Mouse (Mus musculus): Measurements from ENCODE around the gene Ccdc142. TPM values are rescaled to one million over a fixed set of nuclear protein-coding genes. Genes with fewer than 3 reads are reported as not detected.

Ccdc142 gene
- 0.62 and 1.8 TPM in 2 replicates for polyA plus RNA-seq (2014; fragmentation: Nextera tagmentation; extraction: Ambion mirVana)

DNA sequence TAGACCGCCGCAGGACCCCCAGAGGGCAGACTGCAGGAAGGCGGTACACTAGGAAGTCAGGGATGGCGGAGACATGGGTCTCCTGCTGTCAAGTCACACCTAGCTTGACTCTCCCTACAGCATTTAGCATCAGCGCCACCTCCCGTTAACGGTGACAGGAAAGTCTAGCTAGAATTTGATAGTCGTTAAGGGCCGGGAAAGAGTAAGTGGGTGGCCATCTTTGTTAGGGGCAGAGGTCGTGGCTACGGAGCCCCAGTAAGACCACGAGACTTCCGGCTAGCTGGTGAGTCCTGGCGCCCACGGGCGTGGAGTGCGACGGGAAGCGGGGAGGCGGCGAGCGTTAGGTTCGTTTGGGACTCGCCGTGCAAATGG is at the start of gene Ccdc142, which contains the start of gene Gm42688:
Ccdc142 (plus strand) TSS at position 286 of the 372 bp plus-strand sequence.
Gm42688 (plus strand) TSS at position 302 of the 372 bp plus-strand sequence.
- Histone ChIP-seq H3K4me1 (ENCODE audit: control insufficient read depth, insufficient read depth, low read length) (peaks cover 3% of the 10 kb centered on the region; the same call in 1 of the 2 replicates), H3K36me3 (replicated peaks; ENCODE audit: control insufficient read depth, insufficient read depth, low read depth, low read length) (no peaks in the 10 kb centered on the region), H3K9me3 (replicated peaks; ENCODE audit: control insufficient read depth, low read length) (no peaks in the 10 kb centered on the region), H3K4me2 (ENCODE audit: low read depth, low read length) (peak within 1 kb of the TSS; percentile 99), H3K9ac (replicated peaks; ENCODE audit: low read length) (peak within 1 kb of the TSS; percentile 76), H3K27ac (replicated peaks; ENCODE audit: low read depth, low read length) (peak within 1 kb of the TSS; percentile 22; the same call in 1 of the 2 replicates), H3K27me3 (ENCODE audit: control insufficient read depth, insufficient read depth, low read length) (no peaks in the 10 kb centered on the region; the same call in none of the 2 replicates), H3K4me3 (ENCODE audit: low read depth, low read length) (peak within 1 kb of the TSS; percentile 62)
- 2% methylated on average over 25 of the region's 25 CpGs for WGBS
- ATAC-seq (replicated peaks; ENCODE audit: insufficient number of reproducible peaks, low FRiP score, low TSS enrichment, low read depth) (peak; percentile 80), DNase-seq (ENCODE audit: low spot score) (peak; percentile 87)

DNA sequence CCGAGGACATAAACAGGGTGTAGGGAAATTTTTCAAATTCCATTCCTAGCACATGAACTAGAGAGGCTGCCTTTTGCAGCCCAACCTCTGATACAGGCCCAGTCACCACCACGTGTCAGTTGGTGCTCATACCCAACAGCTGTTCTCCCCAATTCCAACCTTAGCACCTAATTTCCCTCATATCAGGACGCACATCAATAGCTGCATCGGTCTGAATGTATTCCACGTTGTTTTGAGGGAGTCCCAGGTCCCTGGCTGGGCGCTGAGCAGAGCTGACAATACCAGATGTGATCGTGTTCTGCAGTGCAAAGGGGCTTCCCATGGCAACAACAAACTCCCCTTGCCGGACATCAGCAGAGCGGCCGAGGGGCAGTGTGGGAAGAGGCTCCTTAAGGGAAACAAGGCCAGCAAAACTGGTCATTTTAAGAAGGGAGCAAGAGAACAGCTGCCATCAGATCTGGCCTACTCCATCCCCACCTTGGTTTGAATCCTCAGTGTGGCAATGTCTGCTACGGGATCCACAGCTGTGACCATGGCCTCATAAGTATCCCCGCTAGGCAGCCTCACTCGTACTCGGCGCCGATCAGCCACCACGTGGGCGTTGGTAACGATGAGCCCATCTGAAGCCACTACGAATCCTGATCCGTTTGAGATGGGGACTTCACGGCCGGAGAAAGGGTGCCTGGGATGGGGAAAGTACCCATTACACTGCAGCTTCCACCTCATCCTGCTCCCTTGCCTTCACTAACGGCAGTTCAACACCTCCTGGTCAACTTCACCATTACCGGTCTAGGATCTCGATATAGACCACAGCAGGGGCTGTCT is 48.1 kb upstream of the Ccdc142 start:
- peak overlapping the region; percentile 87 for H3K4me2 ChIP-seq (ENCODE audit: low read depth, low read length)
- peak; percentile 47 for DNase-seq (ENCODE audit: low spot score)
- WGBS: 2% methylated on average over 26 of the region's 26 CpGs
- H3K9me3 ChIP-seq (replicated peaks; ENCODE audit: control insufficient read depth, low read length): no peaks in the 10 kb centered on the region
- H3K9ac ChIP-seq (replicated peaks; ENCODE audit: low read length): peak overlapping the region; percentile 83
- no peaks in the 10 kb centered on the region; the same call in 1 of the 2 replicates for H3K4me1 ChIP-seq (ENCODE audit: control insufficient read depth, insufficient read depth, low read length)
- H3K27me3 ChIP-seq (ENCODE audit: control insufficient read depth, insufficient read depth, low read length): no peaks in the 10 kb centered on the region
- peak overlapping the region; percentile 86 for H3K4me3 ChIP-seq (ENCODE audit: low read depth, low read length)
- peak; percentile 2; the same call in 1 of the 2 replicates for ATAC-seq (replicated peaks; ENCODE audit: insufficient number of reproducible peaks, low FRiP score, low TSS enrichment, low read depth)
- peak overlapping the region; percentile 5 for H3K27ac ChIP-seq (replicated peaks; ENCODE audit: low read depth, low read length)
- peaks cover 10% of the 10 kb centered on the region for H3K36me3 ChIP-seq (replicated peaks; ENCODE audit: control insufficient read depth, insufficient read depth, low read depth, low read length)

DNA sequence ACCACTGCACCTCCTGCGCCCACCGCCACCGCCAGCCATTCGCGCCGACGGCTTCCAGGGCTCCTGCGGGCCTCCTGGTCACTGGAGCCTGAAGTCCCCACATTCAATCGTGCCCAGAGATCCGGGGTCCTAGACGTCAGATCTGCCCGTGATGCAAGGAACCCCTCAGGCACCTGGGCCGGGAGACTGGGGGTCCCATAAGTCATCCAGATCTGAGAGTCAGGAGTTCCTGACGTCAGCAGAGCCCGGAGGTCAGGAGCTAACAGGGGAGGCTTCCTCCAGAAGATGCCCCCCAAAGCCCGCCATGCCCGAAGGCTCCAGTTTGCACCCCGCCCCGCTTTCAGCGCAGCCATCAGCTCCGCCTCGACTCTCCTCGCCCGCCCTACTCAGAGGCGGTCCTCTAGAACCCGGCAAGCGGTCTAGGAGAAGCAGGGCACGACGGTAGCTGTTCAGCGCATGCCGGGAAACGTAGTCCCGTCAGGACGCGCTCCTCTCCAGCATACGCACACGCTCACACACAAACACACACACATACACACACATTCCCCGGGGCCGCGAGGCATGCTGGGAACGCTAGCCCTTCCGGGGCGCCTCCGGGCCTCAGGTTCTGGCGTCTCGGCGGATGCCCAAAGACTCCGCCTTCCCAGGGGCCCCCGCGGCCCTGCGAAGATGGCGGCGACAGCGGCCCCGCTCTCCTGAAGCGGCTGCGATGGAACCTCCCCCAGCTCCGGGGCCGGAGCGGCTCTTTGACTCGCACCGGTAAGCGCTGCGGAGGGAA is 47.1 kb upstream of the Ccdc142 start, which contains the start of gene Aup1:
Aup1 (plus strand) TSS at position 448 of the 778 bp plus-strand sequence.
- H3K27me3 ChIP-seq (ENCODE audit: control insufficient read depth, insufficient read depth, low read length): no peaks in the 10 kb centered on the region
- 0% methylated on average over 62 of the region's 64 CpGs for WGBS
- peak; percentile 97 for DNase-seq (ENCODE audit: low spot score)
- peak within 1 kb of the TSS; percentile 83 for H3K9ac ChIP-seq (replicated peaks; ENCODE audit: low read length)
- H3K4me3 ChIP-seq (ENCODE audit: low read depth, low read length): peak within 1 kb of the TSS; percentile 86
- ATAC-seq (replicated peaks; ENCODE audit: insufficient number of reproducible peaks, low FRiP score, low TSS enrichment, low read depth): peak; percentile 94
- no peaks in the 10 kb centered on the region for H3K9me3 ChIP-seq (replicated peaks; ENCODE audit: control insufficient read depth, low read length)
- peak within 1 kb of the TSS; percentile 87 for H3K4me2 ChIP-seq (ENCODE audit: low read depth, low read length)
- H3K4me1 ChIP-seq (ENCODE audit: control insufficient read depth, insufficient read depth, low read length): no peaks in the 10 kb centered on the region; the same call in 1 of the 2 replicates
- peak within 1 kb of the TSS; percentile 74 for H3K27ac ChIP-seq (replicated peaks; ENCODE audit: low read depth, low read length)
- H3K36me3 ChIP-seq (replicated peaks; ENCODE audit: control insufficient read depth, insufficient read depth, low read depth, low read length): peaks cover 10% of the 10 kb centered on the region

DNA sequence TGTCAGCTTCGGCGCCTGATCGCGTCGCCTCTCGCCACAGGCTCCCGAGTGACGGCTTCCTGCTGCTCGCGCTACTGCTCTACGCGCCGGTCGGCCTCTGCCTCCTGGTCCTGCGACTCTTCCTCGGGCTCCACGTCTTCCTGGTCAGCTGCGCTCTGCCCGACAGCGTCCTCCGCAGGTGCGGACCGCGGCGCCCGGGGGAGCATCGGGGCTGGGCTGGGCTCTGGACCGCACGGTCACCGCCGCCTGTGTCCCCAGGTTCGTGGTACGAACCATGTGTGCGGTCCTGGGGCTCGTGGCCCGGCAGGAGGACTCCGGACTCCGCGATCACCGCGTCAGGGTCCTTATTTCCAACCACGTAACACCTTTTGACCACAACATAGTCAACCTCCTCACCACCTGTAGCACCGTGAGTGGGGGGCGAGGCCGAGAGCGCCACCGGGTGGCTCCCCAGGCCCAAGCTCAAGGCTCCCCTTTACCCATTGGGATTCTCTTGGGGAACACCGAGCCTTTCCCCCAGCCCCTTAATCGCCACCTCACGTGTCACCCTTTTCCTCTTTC is 46.5 kb upstream of the Ccdc142 start, which contains the start of gene Htra2:
Htra2 (minus strand) TSS at position 403 of the 561 bp plus-strand sequence.
- DNase-seq (ENCODE audit: low spot score) (peak; percentile 40), ATAC-seq (replicated peaks; ENCODE audit: insufficient number of reproducible peaks, low FRiP score, low TSS enrichment, low read depth) (peak; percentile 35; the same call in 1 of the 2 replicates)
- peak within 1 kb of the TSS; percentile 83 for H3K9ac ChIP-seq (replicated peaks; ENCODE audit: low read length)
- no peaks in the 10 kb centered on the region for H3K9me3 ChIP-seq (replicated peaks; ENCODE audit: control insufficient read depth, low read length)
- no peaks in the 10 kb centered on the region for H3K27me3 ChIP-seq (ENCODE audit: control insufficient read depth, insufficient read depth, low read length)
- H3K4me3 ChIP-seq (ENCODE audit: low read depth, low read length): peak within 1 kb of the TSS; percentile 86
- H3K4me2 ChIP-seq (ENCODE audit: low read depth, low read length): peak within 1 kb of the TSS; percentile 87
- H3K4me1 ChIP-seq (ENCODE audit: control insufficient read depth, insufficient read depth, low read length): no peaks in the 10 kb centered on the region; the same call in 1 of the 2 replicates
- WGBS: under 1% methylated on average over 50 of the region's 50 CpGs
- peaks cover 10% of the 10 kb centered on the region for H3K36me3 ChIP-seq (replicated peaks; ENCODE audit: control insufficient read depth, insufficient read depth, low read depth, low read length)
- H3K27ac ChIP-seq (replicated peaks; ENCODE audit: low read depth, low read length): peak within 1 kb of the TSS; percentile 74

DNA sequence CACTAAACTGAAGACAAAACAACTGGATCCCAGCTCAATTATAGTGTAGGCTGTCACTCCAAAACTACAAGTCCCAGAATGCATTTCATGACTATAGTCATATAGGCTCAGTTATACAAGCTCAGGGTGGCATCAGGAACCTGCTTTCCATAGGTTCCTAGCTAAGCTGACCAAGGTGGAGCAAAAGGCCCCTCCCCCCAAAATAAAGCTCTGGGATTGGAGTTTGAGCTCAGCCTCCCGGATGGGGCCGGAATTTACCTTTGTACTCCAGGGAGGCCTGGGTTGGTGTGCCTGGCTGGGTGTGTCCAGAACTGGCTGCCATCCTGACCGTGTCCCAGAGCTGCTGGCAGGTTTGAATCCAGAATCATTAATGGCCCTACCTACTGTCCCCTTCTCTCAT is 43.6 kb upstream of the Ccdc142 start, which contains the start of gene Dqx1:
Dqx1 (plus strand) TSS at position 55 of the 400 bp plus-strand sequence.
- ATAC-seq (replicated peaks; ENCODE audit: insufficient number of reproducible peaks, low FRiP score, low TSS enrichment, low read depth) (no peak), DNase-seq (ENCODE audit: low spot score) (peak; percentile 27)
- Histone ChIP-seq H3K27ac (replicated peaks; ENCODE audit: low read depth, low read length) (no peak within 1 kb of the TSS), H3K36me3 (replicated peaks; ENCODE audit: control insufficient read depth, insufficient read depth, low read depth, low read length) (peaks cover 5% of the 10 kb centered on the region; the same call in 1 of the 2 replicates), H3K9ac (replicated peaks; ENCODE audit: low read length) (no peak within 1 kb of the TSS), H3K4me2 (ENCODE audit: low read depth, low read length) (no peak within 1 kb of the TSS), H3K4me3 (ENCODE audit: low read depth, low read length) (no peak within 1 kb of the TSS), H3K27me3 (ENCODE audit: control insufficient read depth, insufficient read depth, low read length) (peaks cover 8% of the 10 kb centered on the region; the same call in 1 of the 2 replicates), H3K9me3 (replicated peaks; ENCODE audit: control insufficient read depth, low read length) (no peaks in the 10 kb centered on the region), H3K4me1 (ENCODE audit: control insufficient read depth, insufficient read depth, low read length) (no peaks in the 10 kb centered on the region; the same call in 1 of the 2 replicates)
- WGBS: 54% methylated on average over 3 of the region's 3 CpGs

DNA sequence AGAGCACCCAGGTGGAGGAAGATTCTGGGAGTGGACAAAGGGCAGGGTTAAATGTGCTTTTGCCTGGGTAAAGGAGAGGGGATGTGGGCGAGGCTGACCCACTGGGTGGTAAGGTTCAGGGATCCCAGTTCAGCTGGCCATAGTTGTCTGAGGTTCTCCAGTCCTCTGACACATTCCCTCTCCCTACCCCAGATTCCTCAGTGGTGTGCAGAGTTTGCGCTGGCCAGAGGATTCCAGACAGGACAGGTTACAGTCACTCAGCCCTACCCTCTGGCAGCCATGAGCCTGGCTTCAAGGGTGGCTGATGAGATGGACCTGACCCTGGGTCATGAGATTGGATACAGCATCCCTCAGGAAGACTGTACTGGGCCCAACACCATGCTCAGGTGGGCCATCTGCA is 42.7 kb upstream of the Ccdc142 start:
- no peak overlapping the region for H3K4me2 ChIP-seq (ENCODE audit: low read depth, low read length)
- WGBS: 75% methylated on average over 2 of the region's 2 CpGs

DNA sequence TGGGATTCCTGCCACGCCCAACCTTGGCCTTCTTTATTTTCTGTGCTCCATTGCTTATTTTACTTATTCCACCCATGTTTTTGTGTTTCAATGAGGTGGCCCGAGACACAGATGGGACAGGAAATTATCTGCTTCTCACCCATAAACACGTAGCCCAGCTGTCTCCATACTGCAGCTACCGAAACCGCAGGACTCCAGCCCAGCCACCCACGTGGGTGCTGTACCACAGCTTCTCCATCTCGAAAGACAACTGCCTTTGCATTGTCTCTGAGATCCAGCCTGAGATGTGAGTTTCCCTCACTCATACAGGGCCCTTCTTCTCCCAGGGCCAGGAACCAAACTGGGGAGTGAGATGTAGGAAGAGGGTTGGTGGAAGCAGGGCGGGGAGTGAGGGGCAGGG is 35.4 kb upstream of the Ccdc142 start:
- Histone ChIP-seq H3K4me1 (ENCODE audit: control insufficient read depth, insufficient read depth, low read length) (peaks cover 2% of the 10 kb centered on the region), H3K4me2 (ENCODE audit: low read depth, low read length) (no peak overlapping the region), H3K36me3 (replicated peaks; ENCODE audit: control insufficient read depth, insufficient read depth, low read depth, low read length) (no peaks in the 10 kb centered on the region), H3K9ac (replicated peaks; ENCODE audit: low read length) (no peak overlapping the region), H3K27me3 (ENCODE audit: control insufficient read depth, insufficient read depth, low read length) (peaks cover 80% of the 10 kb centered on the region), H3K27ac (replicated peaks; ENCODE audit: low read depth, low read length) (no peak overlapping the region), H3K9me3 (replicated peaks; ENCODE audit: control insufficient read depth, low read length) (no peaks in the 10 kb centered on the region), H3K4me3 (ENCODE audit: low read depth, low read length) (no peak overlapping the region)
- 35% methylated on average over 8 of the region's 8 CpGs for WGBS
- DNase-seq (ENCODE audit: low spot score): no peak
- ATAC-seq (replicated peaks; ENCODE audit: insufficient number of reproducible peaks, low FRiP score, low TSS enrichment, low read depth): no peak

More for the DNA sequence above, 42.7 kb upstream of the Ccdc142 start:
- Histone ChIP-seq H3K9me3 (replicated peaks; ENCODE audit: control insufficient read depth, low read length) (no peaks in the 10 kb centered on the region), H3K4me3 (ENCODE audit: low read depth, low read length) (no peak overlapping the region), H3K9ac (replicated peaks; ENCODE audit: low read length) (no peak overlapping the region), H3K27ac (replicated peaks; ENCODE audit: low read depth, low read length) (no peak overlapping the region), H3K27me3 (ENCODE audit: control insufficient read depth, insufficient read depth, low read length) (peaks cover 15% of the 10 kb centered on the region), H3K4me1 (ENCODE audit: control insufficient read depth, insufficient read depth, low read length) (no peaks in the 10 kb centered on the region; the same call in 1 of the 2 replicates), H3K36me3 (replicated peaks; ENCODE audit: control insufficient read depth, insufficient read depth, low read depth, low read length) (peaks cover 5% of the 10 kb centered on the region; the same call in 1 of the 2 replicates)
- DNase-seq (ENCODE audit: low spot score) (no peak), ATAC-seq (replicated peaks; ENCODE audit: insufficient number of reproducible peaks, low FRiP score, low TSS enrichment, low read depth) (no peak)
